Mouse (Mus musculus): ENCODE measurements around the gene C330021F23Rik. TPM values are rescaled to one million over a fixed set of nuclear protein-coding genes. Genes with fewer than 3 reads are reported as not detected.

The C330021F23Rik gene
- total RNA-seq, 2 experiments from 2014 or later: not detected

DNA sequence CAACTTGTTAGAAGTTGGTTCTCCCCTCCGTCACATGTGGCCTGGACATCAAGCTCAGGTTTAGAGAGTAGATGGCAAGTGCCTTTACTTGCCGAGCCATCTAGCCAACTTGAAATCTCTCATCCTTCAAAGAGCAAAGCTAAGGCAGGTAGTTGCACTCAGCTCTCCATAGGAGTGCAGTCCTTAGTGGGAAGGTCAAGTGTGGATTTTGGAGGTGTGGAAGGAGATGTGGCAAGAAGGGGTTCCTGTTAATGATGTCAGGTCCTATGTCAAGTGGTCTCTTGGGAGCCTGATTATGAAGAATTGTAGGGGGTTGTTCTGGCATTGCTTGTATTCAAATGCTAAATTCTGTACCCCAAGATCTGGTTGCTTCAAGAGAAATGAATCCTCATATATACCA is 26.7 kb downstream of the C330021F23Rik start:
- no peak overlapping the region for H3K4me3 ChIP-seq
- intact Hi-C loops (cut with DNase I): no loop called here
- DNase-seq (ENCODE audit: extremely low spot score in 1 of 2, low spot score in 2 of 2): no peak
- H3K27ac ChIP-seq: no peak overlapping the region
- no peak for TF ChIP-seq CTCF (IDR thresholded peaks at IDR 0.05)

DNA sequence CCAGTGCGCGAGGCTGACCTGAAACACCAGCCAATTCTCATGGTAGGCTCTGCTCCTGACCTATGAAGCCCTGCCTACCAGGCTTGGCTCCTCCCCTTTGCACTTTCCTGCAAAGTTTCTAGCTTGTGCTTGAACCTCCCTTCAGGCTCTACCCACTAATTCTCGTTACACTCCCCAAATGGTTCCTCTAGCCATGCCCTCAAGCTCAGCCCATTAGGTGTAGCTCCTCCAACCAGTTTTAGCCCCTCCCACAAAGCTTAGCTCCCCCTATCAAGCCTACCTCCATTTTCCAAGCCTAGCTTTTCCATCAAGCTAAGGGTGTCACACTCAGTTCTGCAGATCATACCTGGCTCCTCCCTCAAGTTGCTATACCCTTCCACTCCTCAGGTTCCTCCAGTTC is 30.3 kb downstream of the C330021F23Rik start:
- no peak overlapping the region for H3K27ac ChIP-seq
- intact Hi-C loops (cut with DNase I): no loop called here
- H3K4me3 ChIP-seq: no peak overlapping the region
- no peak for TF ChIP-seq CTCF (IDR thresholded peaks at IDR 0.05)
- no peak for DNase-seq (ENCODE audit: extremely low spot score in 1 of 2, low spot score in 2 of 2)

DNA sequence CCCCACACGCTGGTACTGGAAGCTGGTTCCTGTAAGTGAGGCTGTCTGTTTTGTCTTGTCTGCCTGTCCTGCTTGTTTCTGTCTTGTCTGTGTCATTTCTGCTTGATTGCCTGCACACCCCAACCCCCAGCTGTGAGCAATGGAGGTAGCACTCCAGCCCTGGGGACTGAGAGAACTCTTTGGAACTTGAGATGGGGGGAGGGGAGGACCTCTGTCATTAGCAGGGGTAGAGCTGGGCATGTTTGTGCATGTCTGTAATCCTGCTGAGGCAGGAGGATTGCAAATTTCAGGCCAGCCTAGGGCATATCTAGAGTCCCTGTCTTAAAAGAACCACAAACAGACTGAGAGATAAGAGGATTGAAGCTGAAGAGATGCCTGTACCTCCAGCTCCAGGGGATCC is 31.4 kb downstream of the C330021F23Rik start:
- H3K27ac ChIP-seq: no peak overlapping the region
- intact Hi-C loops (cut with DNase I): no loop called here
- H3K4me3 ChIP-seq: no peak overlapping the region
- DNase-seq (ENCODE audit: extremely low spot score in 1 of 2, low spot score in 2 of 2): no peak
- no peak for TF ChIP-seq CTCF (IDR thresholded peaks at IDR 0.05)

DNA sequence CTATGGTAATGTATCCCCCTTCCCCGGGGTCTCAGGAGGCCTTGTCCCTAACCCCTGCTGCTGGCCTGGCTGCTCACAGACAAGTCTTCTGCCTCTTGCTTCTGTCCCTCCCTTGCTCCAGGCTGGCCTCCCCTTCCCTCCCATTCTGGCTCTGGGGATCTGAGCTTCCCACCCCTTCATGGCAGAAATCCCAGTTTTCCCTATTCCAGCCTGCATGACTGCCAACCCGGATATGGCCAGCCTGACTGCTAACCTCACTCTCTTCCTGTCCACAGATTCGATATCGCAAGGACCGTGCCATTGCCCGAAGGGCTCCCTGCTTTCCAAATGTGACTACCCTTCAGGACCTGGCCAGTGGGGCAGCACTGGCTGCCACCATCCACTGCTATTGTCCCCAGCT is 32.6 kb downstream of the C330021F23Rik start:
- H3K4me3 ChIP-seq: no peak overlapping the region
- no peak for TF ChIP-seq CTCF (IDR thresholded peaks at IDR 0.05)
- no peak overlapping the region for H3K27ac ChIP-seq
- intact Hi-C loops (cut with DNase I): no loop called here
- DNase-seq (ENCODE audit: extremely low spot score in 1 of 2, low spot score in 2 of 2): no peak

DNA sequence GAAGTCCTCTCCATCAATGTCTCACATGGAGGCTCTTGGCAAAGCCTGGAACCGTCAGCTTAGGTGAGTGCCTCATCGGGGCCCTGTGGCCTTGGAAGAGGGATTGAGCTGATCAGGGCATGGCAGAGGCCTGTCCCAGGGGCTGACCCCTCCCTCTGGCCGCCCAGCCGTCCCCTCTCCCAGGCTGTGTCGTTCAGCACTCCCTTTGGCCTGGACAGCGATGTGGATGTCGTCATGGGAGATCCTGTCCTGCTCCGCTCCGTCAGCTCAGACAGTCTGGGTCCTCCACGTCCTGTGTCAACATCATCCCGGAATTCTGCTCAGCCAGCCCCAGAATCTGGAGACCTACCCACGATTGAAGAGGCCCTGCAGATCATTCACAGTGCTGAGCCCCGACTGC is 35.6 kb downstream of the C330021F23Rik start:
- H3K27ac ChIP-seq: no peak overlapping the region
- no peak for TF ChIP-seq CTCF (IDR thresholded peaks at IDR 0.05)
- DNase-seq (ENCODE audit: extremely low spot score in 1 of 2, low spot score in 2 of 2): no peak
- no peak overlapping the region for H3K4me3 ChIP-seq
- intact Hi-C loops (cut with DNase I): no loop called here

DNA sequence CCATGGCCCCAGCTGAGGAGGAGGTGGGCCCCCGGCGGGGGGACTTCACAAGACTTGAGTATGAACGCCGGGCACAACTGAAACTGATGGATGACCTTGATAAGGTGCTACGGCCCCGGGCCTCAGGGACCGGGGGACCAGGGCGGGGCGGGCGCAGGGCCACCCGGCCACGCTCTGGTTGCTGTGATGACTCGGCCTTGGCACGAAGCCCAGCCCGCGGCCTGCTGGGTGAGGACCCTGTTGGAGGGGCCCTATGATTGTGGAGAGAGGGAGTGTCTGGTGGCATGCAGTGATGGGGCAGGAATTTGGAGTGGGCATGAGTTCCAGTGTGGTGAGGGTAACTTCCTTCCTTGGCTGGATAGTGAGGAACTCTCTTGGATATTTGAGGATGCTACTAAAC is 38.8 kb downstream of the C330021F23Rik start:
- no peak overlapping the region for H3K27ac ChIP-seq
- intact Hi-C loops (cut with DNase I): no loop called here
- no peak for DNase-seq (ENCODE audit: extremely low spot score in 1 of 2, low spot score in 2 of 2)
- TF ChIP-seq CTCF (IDR thresholded peaks at IDR 0.05): no peak
- no peak overlapping the region for H3K4me3 ChIP-seq

DNA sequence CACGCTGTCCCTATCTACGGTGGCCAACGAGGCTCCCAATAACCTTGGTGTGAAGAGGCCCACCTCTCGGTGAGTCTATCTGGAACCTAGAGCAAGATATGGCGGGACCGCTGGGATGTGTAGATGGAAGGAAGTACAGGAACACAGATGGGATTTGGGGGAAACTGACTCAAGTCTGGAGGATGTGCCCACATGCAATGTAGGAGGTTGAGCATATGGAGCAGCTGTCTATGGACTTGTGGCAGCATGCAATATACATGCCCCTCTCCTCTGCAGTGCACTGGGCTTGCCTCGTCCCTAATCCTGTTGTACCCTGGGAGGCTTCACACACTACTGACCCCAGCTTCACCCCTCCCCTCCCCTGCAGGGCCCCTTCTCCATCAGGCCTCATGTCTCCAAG is 40.0 kb downstream of the C330021F23Rik start:
- intact Hi-C loops (cut with DNase I): no loop called here
- no peak for TF ChIP-seq CTCF (IDR thresholded peaks at IDR 0.05)
- no peak overlapping the region for H3K4me3 ChIP-seq
- no peak for DNase-seq (ENCODE audit: extremely low spot score in 1 of 2, low spot score in 2 of 2)
- H3K27ac ChIP-seq: no peak overlapping the region

DNA sequence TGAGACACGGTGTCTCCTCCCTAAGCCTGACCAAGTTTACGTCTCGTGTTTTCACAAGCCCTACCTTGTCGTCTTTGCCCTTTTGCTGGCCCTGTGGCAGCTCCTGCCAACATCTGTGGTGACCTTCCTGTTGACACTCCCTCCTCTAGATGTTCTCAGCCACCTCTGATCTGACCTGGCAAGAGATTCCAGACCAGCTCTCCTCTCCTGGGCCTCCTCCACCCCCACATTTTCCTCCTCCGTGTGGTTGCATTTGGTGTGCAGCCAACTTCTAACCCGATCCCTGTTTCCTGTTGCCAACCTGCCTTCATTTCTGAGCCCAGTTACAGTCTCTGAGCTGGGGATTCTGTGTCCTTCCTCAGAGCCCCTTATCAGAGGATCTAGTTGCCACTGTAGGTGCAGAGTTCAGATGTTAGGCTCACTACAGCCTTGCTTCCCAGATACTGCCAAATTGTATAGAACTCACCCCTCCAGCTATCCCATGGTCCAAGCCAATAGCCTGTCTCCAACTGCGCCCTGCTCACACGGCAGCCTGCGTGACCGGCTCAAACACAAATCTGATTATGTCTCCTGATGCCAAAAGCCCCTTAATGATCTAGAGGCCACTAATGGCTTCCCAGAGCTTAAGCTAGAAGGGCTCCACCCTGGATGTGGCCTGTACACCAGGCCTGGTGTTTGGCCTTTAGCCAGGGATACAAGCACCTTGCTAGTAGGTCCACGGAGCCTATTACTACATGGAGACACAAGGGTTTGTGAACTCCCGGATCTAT is 41.4 kb downstream of the C330021F23Rik start:
- TF ChIP-seq CTCF (IDR thresholded peaks at IDR 0.05): no peak
- H3K4me3 ChIP-seq: no peak overlapping the region
- no peak for DNase-seq (ENCODE audit: extremely low spot score in 1 of 2, low spot score in 2 of 2)
- H3K27ac ChIP-seq: no peak overlapping the region
- intact Hi-C loops (cut with DNase I): no loop called here

DNA sequence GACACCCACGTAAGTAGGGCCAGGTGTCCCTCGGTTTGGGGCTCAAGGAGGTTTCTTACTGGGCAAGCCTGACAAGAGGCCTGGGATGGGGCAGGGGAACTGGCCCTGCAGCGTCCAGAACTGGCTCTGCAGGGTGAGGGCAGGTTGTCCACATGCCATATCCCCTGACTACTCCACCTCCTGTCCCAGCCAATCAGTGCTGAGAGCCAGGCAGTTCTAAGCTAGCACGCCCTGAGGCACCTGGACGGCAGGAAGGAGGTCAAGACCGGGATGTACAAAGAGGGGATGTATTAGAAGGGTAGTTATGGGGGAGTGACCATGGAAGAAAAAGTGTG is 42.0 kb downstream of the C330021F23Rik start:
- Histone ChIP-seq H3K27ac (no peak overlapping the region), H3K4me3 (no peak overlapping the region)
- DNase-seq (ENCODE audit: extremely low spot score in 1 of 2, low spot score in 2 of 2): no peak
- intact Hi-C loops (cut with DNase I): no loop called here
- no peak for TF ChIP-seq CTCF (IDR thresholded peaks at IDR 0.05)

DNA sequence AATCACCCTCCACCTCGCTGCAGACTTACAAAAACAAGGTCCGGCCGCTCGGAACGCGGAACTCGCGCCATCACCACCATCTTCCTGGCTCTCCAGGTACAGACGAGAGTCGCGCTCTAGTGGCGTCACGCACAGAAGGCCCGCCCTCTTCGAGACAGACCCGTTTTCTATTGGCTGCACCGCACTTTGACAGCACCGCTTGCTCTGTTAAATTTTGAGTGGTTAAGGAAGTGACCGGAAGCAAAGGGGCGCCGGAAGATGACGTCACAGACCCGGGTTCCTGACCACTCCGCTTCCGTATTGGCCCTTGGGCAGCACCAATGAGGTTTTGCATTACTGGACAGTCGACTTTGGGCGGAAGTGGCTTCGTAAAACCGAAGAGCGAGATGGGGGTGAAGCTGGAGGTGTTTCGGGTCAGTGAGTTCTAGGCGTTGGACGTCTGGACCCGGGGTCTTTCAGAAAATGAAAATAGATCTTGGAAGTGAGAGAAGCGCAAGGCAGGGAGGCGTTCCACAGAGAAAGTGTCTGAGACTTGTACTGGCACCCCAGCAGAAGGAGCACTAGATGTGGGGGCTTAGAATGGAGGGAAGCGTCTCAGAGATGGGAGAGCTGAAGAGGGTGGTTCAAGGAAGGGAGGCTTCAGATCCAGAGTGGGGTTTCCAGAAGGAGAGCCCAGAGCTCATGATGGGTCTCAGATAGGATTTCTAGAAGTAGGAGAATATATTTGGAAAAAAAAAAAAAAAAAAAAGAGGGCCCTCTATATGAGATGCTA is 53.6 kb downstream of the C330021F23Rik start, which contains the start of the genes Xab2 and Pet100:
Gene Xab2, minus strand, starts transcription at position 118 of the 772 bp plus-strand sequence.
Gene Pet100, plus strand, starts transcription at position 350 of the 772 bp plus-strand sequence.
- Histone ChIP-seq H3K4me3 (peak within 1 kb of the TSS; percentile 89), H3K27ac (peak within 1 kb of the TSS; percentile 79)
- DNase-seq (ENCODE audit: extremely low spot score in 1 of 2, low spot score in 2 of 2): peak; percentile 99
- TF ChIP-seq CTCF (IDR thresholded peaks at IDR 0.05): no peak
- intact Hi-C loops (cut with DNase I): no loop called here

DNA sequence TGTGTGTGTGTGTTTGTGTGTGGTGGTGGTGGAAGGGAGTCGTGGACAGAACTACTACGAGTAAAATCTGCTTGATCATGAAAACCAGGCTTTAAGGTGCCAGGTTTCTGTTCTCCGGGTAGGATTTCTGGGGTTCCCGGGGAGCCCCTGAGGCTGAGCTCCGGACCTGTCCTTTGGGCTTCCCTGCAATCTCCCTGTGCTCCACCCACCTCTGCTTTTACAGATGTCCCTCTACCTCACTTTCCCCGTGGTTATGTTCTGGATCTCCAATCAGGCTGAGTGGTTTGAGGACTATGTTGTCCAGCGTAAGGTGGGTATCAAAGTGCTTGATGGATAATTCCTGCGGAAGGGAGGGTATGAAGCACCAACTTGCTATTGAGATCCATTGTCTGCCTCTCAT is 54.3 kb downstream of the C330021F23Rik start:
- no peak for DNase-seq (ENCODE audit: extremely low spot score in 1 of 2, low spot score in 2 of 2)
- no peak overlapping the region for H3K4me3 ChIP-seq
- no peak for TF ChIP-seq CTCF (IDR thresholded peaks at IDR 0.05)
- intact Hi-C loops (cut with DNase I): no loop called here
- H3K27ac ChIP-seq: no peak overlapping the region

DNA sequence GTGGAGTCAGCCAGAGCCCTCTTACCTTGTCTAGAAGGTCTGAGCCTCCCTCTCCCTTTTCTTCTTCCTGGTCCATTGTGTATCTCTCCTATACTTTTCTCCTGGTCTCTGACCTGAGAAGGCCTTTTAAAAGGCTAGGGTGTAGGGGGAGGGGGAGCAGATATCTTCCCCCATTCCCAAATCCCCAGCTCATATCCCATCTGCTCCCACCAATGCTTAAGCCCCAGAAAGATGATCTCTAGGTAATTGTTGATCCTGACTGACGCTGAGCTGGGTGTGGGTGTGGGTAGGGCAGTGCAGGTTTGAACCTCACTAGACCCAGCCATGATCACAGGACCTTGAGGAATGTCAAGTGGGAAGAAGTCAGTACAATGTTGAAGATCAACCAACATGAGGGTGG is 57.7 kb downstream of the C330021F23Rik start, which contains the start of gene Pcp2:
Gene Pcp2, minus strand, starts transcription at position 101 of the 400 bp plus-strand sequence.
- intact Hi-C loops (cut with DNase I): no loop called here
- H3K4me3 ChIP-seq: no peak within 1 kb of the TSS
- DNase-seq (ENCODE audit: extremely low spot score in 1 of 2, low spot score in 2 of 2): no peak
- no peak for TF ChIP-seq CTCF (IDR thresholded peaks at IDR 0.05)
- no peak within 1 kb of the TSS for H3K27ac ChIP-seq

All from left cerebral cortex, adult 2 months (tissue).